Mouse (Mus musculus) skeletal muscle tissue, postnatal 0 days (tissue): ENCODE results near the gene Vmn1r114. TPM values are rescaled to one million over a fixed set of nuclear protein-coding genes. Genes with fewer than 3 reads are reported as not detected.

Source experiments
- polyA plus RNA-seq: library from polyadenylated mRNA; unstranded; fragments of >200 nt; fragmentation: Nextera tagmentation; extraction: Ambion mirVana; gene quantifications from 2 replicates; pipeline ENCODE4 v1.2.1, GENCODE M21; 2015

Vmn1r114 gene
- polyA plus RNA-seq = not detected in 2 replicates

GRCm38 (mm10) chr7:20812086-20812485, at the start of gene Vmn1r114:
Gene Vmn1r114, minus strand, starts transcription at chr7:20812186.

GRCm38 (mm10) chr7:20844885-20845284, 32.9 kb upstream of the Vmn1r114 start, which contains the start of gene Vmn1r115:
Gene Vmn1r115, minus strand, starts transcription at chr7:20844985.

DNA sequence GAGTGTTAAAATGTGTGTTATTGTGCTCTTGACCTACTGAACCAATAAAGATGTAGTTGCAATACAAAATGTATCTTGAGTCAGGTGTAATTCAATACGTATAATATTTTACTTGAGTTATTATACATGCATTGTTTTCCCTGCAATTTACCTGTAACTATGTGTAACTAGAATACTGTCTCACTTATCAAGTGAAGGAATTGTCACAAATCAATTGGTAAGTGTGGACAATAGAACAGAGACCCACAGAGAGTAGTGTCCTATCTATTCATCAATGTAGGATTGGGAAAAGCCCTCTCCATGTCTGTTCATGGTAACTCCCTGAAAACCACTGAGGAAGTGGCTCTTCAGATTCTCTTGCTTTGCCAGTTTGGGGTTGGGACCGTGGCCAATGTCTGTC, 25.0 kb downstream of the Vmn1r114 start, which contains the start of gene Vmn1r113:
Gene Vmn1r113 (plus strand): TSS at position 301 of the 400 bp plus-strand sequence.

GRCm38 (mm10) chr7:20770885-20771284, 41.1 kb downstream of the Vmn1r114 start, which contains the start of gene Vmn1r112:
Gene Vmn1r112, plus strand, starts transcription at chr7:20771185.

Other genes starting within 250 kb of the Vmn1r114 start
- not detected in 2 replicates for gene Gm4141, start 235.9 kb downstream of the Vmn1r114 start, polyA plus RNA-seq
- gene Gm4513, start 213.2 kb downstream of the Vmn1r114 start, polyA plus RNA-seq = not detected in 2 replicates
- gene Vmn1r107, start 143.3 kb downstream of the Vmn1r114 start, polyA plus RNA-seq = not detected in 2 replicates
- gene Vmn1r111, start 109.0 kb downstream of the Vmn1r114 start, polyA plus RNA-seq = not detected in 2 replicates
- not detected in 2 replicates for gene Gm10668, start 81.6 kb downstream of the Vmn1r114 start, polyA plus RNA-seq
- not detected in 2 replicates for gene Vmn1r112, start 41.0 kb downstream of the Vmn1r114 start, polyA plus RNA-seq
- gene Vmn1r113, start 24.9 kb downstream of the Vmn1r114 start, polyA plus RNA-seq = not detected in 2 replicates
- gene Vmn1r115, start 32.8 kb upstream of the Vmn1r114 start, polyA plus RNA-seq = not detected in 2 replicates
- gene Vmn1r116, start 60.1 kb upstream of the Vmn1r114 start, polyA plus RNA-seq = not detected in 2 replicates
- gene Vmn1r117, start 71.9 kb upstream of the Vmn1r114 start, polyA plus RNA-seq = not detected in 2 replicates
- not detected in 2 replicates for gene Vmn1r118, start 100.2 kb upstream of the Vmn1r114 start, polyA plus RNA-seq
- not detected in 2 replicates for gene Vmn1r119, start 200.3 kb upstream of the Vmn1r114 start, polyA plus RNA-seq
- not detected in 2 replicates for gene Vmn1r120, start 241.6 kb upstream of the Vmn1r114 start, polyA plus RNA-seq